Mouse (Mus musculus) heart, postnatal 10 days (tissue): ENCODE results near the gene Dmpk. TPM values are rescaled to one million over a fixed set of nuclear protein-coding genes. Genes with fewer than 3 reads are reported as not detected.

Experiments used
- DNase-seq, 2 experiments: peaks; one replicate each; pipeline ENCODE4 v3.0.0; 2021
- intact Hi-C: fragments of 180-260 bp; cut with DNase I; formaldehyde crosslinking; loops from one replicate; pipeline ENCODE4 v1.15.1; 2025
- microRNA-seq, 2 experiments: library from miRNA; unstranded; fragments of <30 nt; microRNA quantifications; one replicate each; pipeline ENCODE4 v1.2.0; 2022
- total RNA-seq, 2 experiments: library from RNA; stranded (reverse); gene quantifications; 2 replicates each; pipeline ENCODE4 v1.2.3; 2021

The Dmpk gene
- total RNA-seq, 2 experiments from 2014 or later = 288 to 299 TPM

DNA sequence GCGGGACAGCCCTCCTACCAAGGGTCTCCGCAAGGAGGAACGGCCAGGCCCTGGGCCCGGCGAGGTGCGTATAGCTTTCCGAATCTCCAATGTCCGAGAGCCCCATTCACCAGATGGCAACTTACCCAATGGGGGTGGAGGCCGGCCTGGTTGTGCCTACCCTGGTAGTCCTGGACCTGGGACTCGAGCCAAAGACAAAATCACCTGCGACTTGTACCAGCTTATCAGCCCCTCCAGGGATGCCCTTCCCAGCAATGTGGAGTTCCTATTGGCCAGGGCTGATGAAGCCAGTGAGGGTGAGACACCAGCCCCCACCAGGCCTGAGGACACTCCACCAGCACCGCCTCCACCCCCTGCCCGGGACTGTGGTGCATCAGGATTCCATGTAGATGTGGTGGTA, 52.5 kb downstream of the Dmpk start:
- intact Hi-C loops = no loop called here
- no peak for DNase-seq

DNA sequence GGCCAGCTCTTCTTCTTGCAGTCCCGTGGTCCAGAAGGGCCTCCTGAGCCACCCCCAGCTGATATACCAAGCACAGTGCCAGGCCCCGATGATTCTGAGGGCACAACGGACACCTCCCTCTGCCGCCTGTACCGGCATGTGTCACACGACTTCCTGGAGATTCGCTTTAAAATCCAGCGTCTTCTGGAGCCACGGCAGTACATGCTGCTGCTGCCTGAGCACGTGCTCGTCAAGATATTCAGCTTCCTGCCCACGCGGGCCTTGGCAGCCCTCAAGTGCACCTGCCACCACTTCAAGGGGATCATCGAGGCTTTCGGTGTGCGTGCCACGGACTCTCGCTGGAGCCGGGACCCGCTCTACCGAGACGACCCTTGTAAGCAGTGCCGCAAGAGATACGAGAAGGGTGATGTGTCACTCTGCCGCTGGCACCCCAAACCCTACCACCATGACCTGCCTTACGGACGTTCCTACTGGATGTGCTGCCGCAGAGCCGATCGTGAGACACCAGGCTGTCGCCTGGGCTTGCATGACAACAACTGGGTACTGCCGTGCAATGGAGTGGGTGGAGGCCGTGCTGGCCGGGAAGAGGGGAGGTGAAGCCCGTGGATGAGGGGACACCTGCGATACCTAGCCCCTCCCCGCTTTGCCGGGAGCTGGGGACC, 53.2 kb downstream of the Dmpk start:
- DNase-seq = no peak
- intact Hi-C loops = no loop called here

DNA sequence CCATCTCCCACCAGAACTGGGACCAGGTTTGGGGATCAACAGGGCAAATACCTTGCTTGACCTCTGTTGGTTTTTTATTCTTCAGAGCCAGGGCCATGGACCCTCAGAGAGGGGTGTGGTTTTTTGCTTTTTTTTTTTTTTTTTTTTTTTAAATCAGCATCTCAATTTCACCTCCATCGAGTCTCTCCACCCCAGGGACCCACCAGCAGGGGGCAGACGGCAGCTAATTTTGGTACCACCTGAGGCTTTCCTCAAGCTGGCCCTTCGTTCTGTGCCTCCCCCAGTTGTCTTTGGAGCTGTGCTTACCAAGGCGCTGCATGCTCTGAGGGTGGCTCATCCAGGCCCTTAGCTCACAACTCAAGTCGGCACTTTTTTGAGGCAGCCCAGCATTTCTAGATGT, 53.7 kb downstream of the Dmpk start:
- peak; percentile 51 to 71 for DNase-seq
- intact Hi-C loops = no loop called here

Small RNAs within 50 kb of the gene (microRNA-seq; reads per million reads assigned to microRNA genes)
- gene Mir3100 = 4.0 to 7.3 reads per million in 2 experiments

Other genes starting within 250 kb of the Dmpk start
- 1 to 10 TPM; 5.1 to 5.5 TPM for gene Mill2, start 243.9 kb upstream of the Dmpk start, total RNA-seq
- 1 to 10 TPM; 2.0 to 2.8 TPM for gene Pglyrp1, start 212.5 kb upstream of the Dmpk start, total RNA-seq
- 10 to 100 TPM in 1 of 2 experiments, 1 to 10 TPM in 1; 9.5 to 11.5 TPM for gene Ccdc61, start 173.4 kb upstream of the Dmpk start, total RNA-seq
- gene Nova2, start 158.0 kb upstream of the Dmpk start, total RNA-seq = 10 to 100 TPM in 1 of 2 experiments, 1 to 10 TPM in 1; 9.9 to 10.1 TPM
- gene Nanos2, start 96.4 kb upstream of the Dmpk start, total RNA-seq = not detected
- gene Mypop, start 92.6 kb upstream of the Dmpk start, total RNA-seq = 1 to 10 TPM; 1.7 to 2.4 TPM
- 10 to 100 TPM; 24.5 to 29.5 TPM for gene Irf2bp1, start 79.8 kb upstream of the Dmpk start, total RNA-seq
- gene Foxa3, start 60.3 kb upstream of the Dmpk start, total RNA-seq = not detected
- 10 to 100 TPM; 58.3 to 60.9 TPM for gene Sympk, start 59.5 kb upstream of the Dmpk start, total RNA-seq
- not detected for gene Rsph6a, start 29.2 kb upstream of the Dmpk start, total RNA-seq
- 10 to 100 TPM; 48.4 to 50.7 TPM for gene Dmwd, start 7.6 kb upstream of the Dmpk start, total RNA-seq
- gene Six5, start 10.7 kb downstream of the Dmpk start, total RNA-seq = 10 to 100 TPM in 1 of 2 experiments, 1 to 10 TPM in 1; 7.9 to 11.2 TPM
- under 1 TPM; 0.07 to 0.19 TPM for gene Gm4969, start 34.5 kb downstream of the Dmpk start, total RNA-seq
- 1 to 10 TPM; 5.5 to 7.6 TPM for gene Fbxo46, start 36.0 kb downstream of the Dmpk start, total RNA-seq
- gene Qpctl, start 65.4 kb downstream of the Dmpk start, total RNA-seq = 1 to 10 TPM; 6.4 to 8.2 TPM
- 10 to 100 TPM; 77.1 to 81.0 TPM for gene Snrpd2, start 65.9 kb downstream of the Dmpk start, total RNA-seq
- gene Gipr, start 82.3 kb downstream of the Dmpk start, total RNA-seq = under 1 TPM; 0.50 to 0.69 TPM
- gene Eml2, start 92.6 kb downstream of the Dmpk start, total RNA-seq = 10 to 100 TPM; 47.8 to 56.5 TPM
- gene Gpr4, start 128.7 kb downstream of the Dmpk start, total RNA-seq = 10 to 100 TPM; 11.4 to 11.8 TPM
- 10 to 100 TPM; 53.4 to 57.7 TPM for gene Opa3, start 144.5 kb downstream of the Dmpk start, total RNA-seq
- gene Vasp, start 188.0 kb downstream of the Dmpk start, total RNA-seq = 10 to 100 TPM; 84.0 to 98.6 TPM
- gene Ppm1n, start 196.2 kb downstream of the Dmpk start, total RNA-seq = under 1 TPM in 1 of 2 experiments, not detected in 1; 0.67 TPM
- gene Rtn2, start 198.8 kb downstream of the Dmpk start, total RNA-seq = 10 to 100 TPM; 67.9 to 82.8 TPM
- gene Fosb, start 226.2 kb downstream of the Dmpk start, total RNA-seq = under 1 TPM; 0.48 to 0.60 TPM